Mouse (Mus musculus): ENCODE results near the gene Grb10.

- no peak for TF ChIP-seq POLR2A (IDR thresholded peaks at IDR 0.05; ENCODE audit: extremely low read depth, insufficient read depth, low read length)
- TF ChIP-seq CTCF (IDR thresholded peaks at IDR 0.05; ENCODE audit: extremely low read depth, insufficient read depth, low read length): no peak
Observed at GRCm38 (mm10) chr11:11943240-11944081, 95.0 kb downstream of the Grb10 start.

Measured in cortical plate, adult 2 months (tissue).